Mouse (Mus musculus): ENCODE results near the gene Krtap28-13. TPM values are rescaled to one million over a fixed set of nuclear protein-coding genes. Genes with fewer than 3 reads are reported as not detected.

The Krtap28-13 gene
- polyA plus RNA-seq, 1 experiment: not detected

DNA sequence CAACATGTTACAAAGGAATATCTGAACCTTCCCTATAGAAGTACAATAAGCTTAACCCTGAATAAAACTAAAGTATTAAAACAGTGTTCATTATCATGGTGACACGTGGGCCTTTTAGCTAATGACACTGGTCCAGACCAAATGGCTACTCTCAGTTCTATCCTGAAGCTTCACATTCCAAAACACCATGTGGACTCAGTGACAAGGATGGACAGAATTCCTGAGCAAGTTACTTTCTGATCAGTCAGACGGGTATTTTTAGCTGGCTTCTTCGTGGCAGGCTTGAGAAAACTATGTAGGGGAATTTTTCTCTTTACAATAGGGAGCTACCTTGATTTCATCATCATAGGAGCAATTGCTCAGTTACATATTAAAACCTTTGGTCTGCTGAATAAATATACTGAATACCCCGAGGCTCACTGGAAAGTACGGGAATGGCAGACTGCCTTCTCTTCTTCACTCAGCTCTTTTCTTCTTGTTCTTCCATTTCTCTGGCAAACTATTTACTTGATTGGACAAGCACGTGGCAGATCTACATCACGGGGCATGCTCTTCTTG, 38.9 kb downstream of the Krtap28-13 start:
- TF ChIP-seq CTCF (IDR thresholded peaks at IDR 0.05; ENCODE audit: control insufficient read depth, insufficient read depth, low read length) (no peak), POLR2A (IDR thresholded peaks at IDR 0.05; ENCODE audit: borderline replicate concordance, control insufficient read depth, low read depth, low read length) (no peak)
- no peaks in the 10 kb centered on the region for H3K4me1 ChIP-seq (ENCODE audit: control insufficient read depth, insufficient read depth, low read length)
- WGBS: 73% methylated on average over 7 of the region's 7 CpGs
- no peak overlapping the region for H3K4me3 ChIP-seq (replicated peaks; ENCODE audit: control insufficient read depth, low read depth, low read length)
- H3K27ac ChIP-seq (ENCODE audit: control insufficient read depth, insufficient read depth, low read depth, low read length, poor library complexity): no peak overlapping the region

DNA sequence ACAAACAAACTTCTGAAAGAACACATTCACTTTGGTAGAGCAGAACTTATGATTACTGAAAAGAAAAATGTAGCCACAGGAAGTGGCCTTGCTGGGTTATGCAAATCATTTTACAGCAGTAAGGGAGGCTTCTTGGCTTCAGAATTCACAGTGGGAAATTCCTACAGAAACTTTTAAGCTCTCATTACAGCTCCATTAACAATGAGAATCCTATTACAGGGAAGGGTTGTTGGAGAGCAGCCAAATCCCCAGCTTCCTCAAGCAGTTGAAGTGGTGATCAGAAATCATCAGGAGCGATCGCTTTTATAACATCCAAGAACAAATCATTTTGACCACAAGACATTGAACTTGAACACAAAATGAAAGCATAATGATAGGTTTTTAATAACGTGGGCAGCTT, 41.2 kb downstream of the Krtap28-13 start:
- Histone ChIP-seq H3K4me3 (replicated peaks; ENCODE audit: control insufficient read depth, low read depth, low read length) (no peak overlapping the region), H3K4me1 (ENCODE audit: control insufficient read depth, insufficient read depth, low read length) (no peaks in the 10 kb centered on the region), H3K27ac (ENCODE audit: control insufficient read depth, insufficient read depth, low read depth, low read length, poor library complexity) (no peak overlapping the region)
- WGBS: 62% methylated on average over 3 of the region's 3 CpGs
- TF ChIP-seq POLR2A (IDR thresholded peaks at IDR 0.05; ENCODE audit: borderline replicate concordance, control insufficient read depth, low read depth, low read length): no peak
- no peak for TF ChIP-seq CTCF (IDR thresholded peaks at IDR 0.05; ENCODE audit: control insufficient read depth, insufficient read depth, low read length)

DNA sequence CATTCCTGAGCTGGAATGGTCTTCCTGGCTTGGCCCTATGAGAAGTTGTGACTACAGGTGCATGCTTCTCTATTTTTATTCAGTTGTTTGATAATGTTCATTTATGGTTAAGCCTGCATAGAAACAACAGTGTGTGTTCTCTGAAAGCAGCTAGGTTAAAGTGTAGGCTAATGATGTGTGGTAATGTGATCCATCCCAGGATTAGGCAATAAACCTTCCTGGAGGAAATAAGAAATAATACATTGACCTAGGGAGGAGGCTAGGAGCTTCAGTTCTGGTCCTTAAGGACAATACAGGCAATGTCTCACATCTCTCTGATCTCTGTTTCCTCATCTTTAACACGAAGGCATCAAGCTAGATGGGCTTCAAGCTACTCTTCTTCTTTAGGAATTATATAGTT, 44.7 kb downstream of the Krtap28-13 start:
- Histone ChIP-seq H3K4me1 (ENCODE audit: control insufficient read depth, insufficient read depth, low read length) (no peaks in the 10 kb centered on the region), H3K4me3 (replicated peaks; ENCODE audit: control insufficient read depth, low read depth, low read length) (no peak overlapping the region), H3K27ac (ENCODE audit: control insufficient read depth, insufficient read depth, low read depth, low read length, poor library complexity) (no peak overlapping the region)
- TF ChIP-seq POLR2A (IDR thresholded peaks at IDR 0.05; ENCODE audit: borderline replicate concordance, control insufficient read depth, low read depth, low read length) (no peak), CTCF (IDR thresholded peaks at IDR 0.05; ENCODE audit: control insufficient read depth, insufficient read depth, low read length) (no peak)
- 41% methylated on average over 1 of the region's 1 CpGs for WGBS

DNA sequence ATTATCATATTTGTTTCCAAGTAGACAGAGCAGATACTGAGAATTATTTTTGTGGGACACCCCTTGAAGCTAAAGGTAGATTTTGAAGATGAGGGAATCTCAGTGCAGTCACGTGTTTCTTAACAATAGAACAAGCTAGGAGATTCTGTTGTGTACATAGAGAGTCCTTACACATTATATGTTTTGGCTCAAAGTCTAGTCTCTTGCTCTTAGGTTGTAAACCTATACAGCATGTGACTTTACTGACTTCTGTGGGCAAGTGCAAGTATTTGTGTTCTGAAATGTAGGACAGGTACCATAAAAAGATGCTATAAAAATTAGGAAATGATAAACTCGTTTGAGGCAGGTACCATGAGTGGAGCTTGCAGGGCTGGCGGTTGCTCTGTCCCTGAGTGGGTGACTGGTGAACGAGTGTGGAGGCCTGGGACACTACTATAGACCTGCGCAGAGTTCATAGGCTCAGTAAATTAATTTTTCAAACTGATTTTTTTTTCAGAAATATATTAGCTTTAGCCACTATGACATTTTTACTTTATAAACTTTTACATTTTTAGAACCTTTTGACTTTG, 46.8 kb downstream of the Krtap28-13 start:
- H3K27ac ChIP-seq (ENCODE audit: control insufficient read depth, insufficient read depth, low read depth, low read length, poor library complexity): no peak overlapping the region

DNA sequence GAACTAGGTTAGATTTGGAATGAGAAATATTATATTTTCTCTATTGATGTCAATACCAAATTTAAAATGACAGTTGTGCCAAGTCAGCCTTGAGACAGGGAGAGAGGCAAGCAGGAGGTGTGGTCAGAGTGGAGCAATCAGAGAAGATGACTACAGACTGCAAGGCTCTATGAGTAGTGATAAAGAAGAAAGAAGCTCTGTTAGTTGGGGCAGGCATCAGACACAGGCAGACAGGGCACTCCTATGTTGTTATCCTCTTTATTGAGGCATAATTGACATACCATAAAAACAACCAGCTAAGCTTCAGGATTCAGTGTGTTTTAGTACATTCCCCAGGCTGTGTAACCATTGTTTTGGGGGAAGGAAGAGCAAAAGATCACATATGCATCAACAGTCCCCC, 50.3 kb downstream of the Krtap28-13 start:
- TF ChIP-seq CTCF (IDR thresholded peaks at IDR 0.05; ENCODE audit: control insufficient read depth, insufficient read depth, low read length) (no peak), POLR2A (IDR thresholded peaks at IDR 0.05; ENCODE audit: borderline replicate concordance, control insufficient read depth, low read depth, low read length) (no peak)
- H3K27ac ChIP-seq (ENCODE audit: control insufficient read depth, insufficient read depth, low read depth, low read length, poor library complexity): no peak overlapping the region
- no peaks in the 10 kb centered on the region for H3K4me1 ChIP-seq (ENCODE audit: control insufficient read depth, insufficient read depth, low read length)
- H3K4me3 ChIP-seq (replicated peaks; ENCODE audit: control insufficient read depth, low read depth, low read length): no peak overlapping the region

More for the DNA sequence above, 46.8 kb downstream of the Krtap28-13 start:
- 72% methylated on average over 5 of the region's 5 CpGs for WGBS
- TF ChIP-seq POLR2A (IDR thresholded peaks at IDR 0.05; ENCODE audit: borderline replicate concordance, control insufficient read depth, low read depth, low read length) (no peak), CTCF (IDR thresholded peaks at IDR 0.05; ENCODE audit: control insufficient read depth, insufficient read depth, low read length) (no peak)
- H3K4me1 ChIP-seq (ENCODE audit: control insufficient read depth, insufficient read depth, low read length): no peaks in the 10 kb centered on the region
- no peak overlapping the region for H3K4me3 ChIP-seq (replicated peaks; ENCODE audit: control insufficient read depth, low read depth, low read length)

Other genes with a start within 250 kb of the Krtap28-13 start
- 14.5 and 15.6 TPM in 2 replicates for gene Agfg1, start 221.4 kb upstream of the Krtap28-13 start, polyA plus RNA-seq (2011; ENCODE audit: insufficient read depth, insufficient read length, low replicate concordance, missing spikeins)
- not detected in 2 replicates for gene A030005L19Rik, start 147.6 kb upstream of the Krtap28-13 start, polyA plus RNA-seq (2011; ENCODE audit: insufficient read depth, insufficient read length, low replicate concordance, missing spikeins)
- gene A030014E15Rik, start 136.0 kb upstream of the Krtap28-13 start, polyA plus RNA-seq (2011; ENCODE audit: insufficient read depth, insufficient read length, low replicate concordance, missing spikeins): not detected in 2 replicates
- gene Gm6217, start 129.5 kb upstream of the Krtap28-13 start, polyA plus RNA-seq (2011; ENCODE audit: insufficient read depth, insufficient read length, low replicate concordance, missing spikeins): not detected in 2 replicates
- not detected in 2 replicates for gene A030003K21Rik, start 117.5 kb upstream of the Krtap28-13 start, polyA plus RNA-seq (2011; ENCODE audit: insufficient read depth, insufficient read length, low replicate concordance, missing spikeins)
- gene Gm7544, start 104.9 kb upstream of the Krtap28-13 start, polyA plus RNA-seq (2011; ENCODE audit: insufficient read depth, insufficient read length, low replicate concordance, missing spikeins): not detected in 2 replicates
- not detected in 2 replicates for gene Gm47955, start 100.6 kb upstream of the Krtap28-13 start, polyA plus RNA-seq (2011; ENCODE audit: insufficient read depth, insufficient read length, low replicate concordance, missing spikeins)
- not detected in 2 replicates for gene Gm47959, start 60.4 kb upstream of the Krtap28-13 start, polyA plus RNA-seq (2011; ENCODE audit: insufficient read depth, insufficient read length, low replicate concordance, missing spikeins)
- not detected in 2 replicates for gene Slc19a3, start 22.5 kb upstream of the Krtap28-13 start, polyA plus RNA-seq (2011; ENCODE audit: insufficient read depth, insufficient read length, low replicate concordance, missing spikeins)
- gene Krtap28-10, start 18.4 kb upstream of the Krtap28-13 start, polyA plus RNA-seq (2011; ENCODE audit: insufficient read depth, insufficient read length, low replicate concordance, missing spikeins): not detected in 2 replicates
- gene Gm47969, start 16.0 kb upstream of the Krtap28-13 start, polyA plus RNA-seq (2011; ENCODE audit: insufficient read depth, insufficient read length, low replicate concordance, missing spikeins): not detected in 2 replicates
- gene A030005K14Rik, start 1.6 kb upstream of the Krtap28-13 start, polyA plus RNA-seq (2011; ENCODE audit: insufficient read depth, insufficient read length, low replicate concordance, missing spikeins): not detected in 2 replicates
- not detected in 2 replicates for gene Ccl20, start 55.8 kb downstream of the Krtap28-13 start, polyA plus RNA-seq (2011; ENCODE audit: insufficient read depth, insufficient read length, low replicate concordance, missing spikeins)
- gene Daw1, start 98.8 kb downstream of the Krtap28-13 start, polyA plus RNA-seq (2011; ENCODE audit: insufficient read depth, insufficient read length, low replicate concordance, missing spikeins): not detected in 2 replicates